Mouse (Mus musculus) erythroblast, embryonic 14.5 days (primary cell): ENCODE results near the gene Rbm17.

Experiments used
- GATA1 ChIP-seq: IDR thresholded peaks from 2 replicates; pipeline ENCODE4 v1.6.1; 2012; ENCODE audit warnings: low read length, inconsistent platforms, mixed read lengths
- TAL1 ChIP-seq: IDR thresholded peaks from 3 replicates; pipeline ENCODE4 v1.6.1; 2012; ENCODE audit warnings: low read length, inconsistent platforms, mixed read lengths

DNA sequence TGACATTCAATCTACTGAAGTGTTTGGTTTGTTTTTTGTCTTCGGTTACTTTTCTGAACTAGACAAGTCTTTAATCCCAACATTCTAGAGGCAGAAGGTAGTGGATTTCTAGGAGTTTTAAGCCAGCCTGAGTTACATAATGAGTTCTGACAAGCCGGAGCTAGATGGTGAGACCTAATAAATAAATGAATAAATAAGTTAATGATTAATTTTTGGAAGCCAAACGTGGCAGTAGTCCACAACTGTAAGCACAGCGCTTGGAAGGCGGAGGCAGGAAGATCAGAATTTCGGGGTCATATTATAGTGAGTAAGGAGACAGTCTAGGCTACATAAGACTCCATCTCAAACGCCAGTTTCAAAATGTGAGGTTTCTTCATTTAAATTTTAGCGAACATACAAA, 68.0 kb downstream of the Rbm17 start:
- TF ChIP-seq TAL1 (no peak), GATA1 (no peak)
